Mouse (Mus musculus) yolk sac, embryonic 10.5 days (tissue): ENCODE measurements around the gene Anxa7.

Experiments used
- DNase-seq: peaks from one replicate; pipeline ENCODE4 v3.0.0-alpha.2; 2017; ENCODE audit warnings: low spot score

Anxa7 gene

DNA sequence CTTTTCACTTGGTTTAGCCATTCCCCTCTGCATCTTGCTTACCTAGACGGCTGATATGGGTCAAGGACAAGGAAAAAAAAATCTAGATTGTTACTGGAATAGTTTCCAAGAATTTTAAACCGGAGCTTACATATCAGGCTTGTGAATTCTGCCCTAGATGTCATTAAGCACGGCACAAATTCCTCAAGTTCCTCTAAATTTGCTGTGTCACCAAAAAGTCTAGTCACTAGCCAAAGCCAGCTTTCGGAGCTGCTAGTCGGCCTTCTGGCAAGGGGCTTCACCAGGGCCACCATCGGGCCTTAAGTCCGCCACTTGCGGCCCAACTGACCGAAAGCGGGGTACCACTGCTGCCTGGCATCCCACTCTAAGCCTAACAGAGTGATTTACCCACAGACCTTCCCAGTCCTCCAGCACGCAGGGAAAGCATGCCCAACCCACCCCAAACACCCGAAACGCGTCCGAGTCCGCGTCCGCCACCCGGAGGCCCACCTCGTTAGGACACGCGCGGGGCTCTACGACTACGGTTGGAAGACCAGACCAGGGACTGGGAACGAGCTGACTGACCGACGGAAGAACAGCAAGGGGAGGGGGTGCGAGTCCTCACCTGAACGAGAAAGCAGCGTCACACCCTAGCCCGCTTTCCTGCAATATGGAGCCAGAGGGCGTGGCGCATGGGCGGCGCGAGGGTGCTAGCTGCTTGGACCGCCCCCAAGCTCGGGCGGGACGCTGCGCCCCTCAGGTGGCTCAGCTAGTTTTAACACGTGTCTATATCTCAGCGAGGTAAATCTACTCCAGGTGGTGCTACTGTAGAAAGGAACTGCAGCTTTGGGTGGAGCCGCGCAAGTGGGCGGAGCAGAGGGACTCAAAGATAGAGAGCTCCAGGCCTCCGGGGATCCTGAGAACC is at the start of gene Anxa7:
TSS of gene Anxa7 (minus strand) at position 843 of the 904 bp plus-strand sequence.
- peak; percentile 91 for DNase-seq

DNA sequence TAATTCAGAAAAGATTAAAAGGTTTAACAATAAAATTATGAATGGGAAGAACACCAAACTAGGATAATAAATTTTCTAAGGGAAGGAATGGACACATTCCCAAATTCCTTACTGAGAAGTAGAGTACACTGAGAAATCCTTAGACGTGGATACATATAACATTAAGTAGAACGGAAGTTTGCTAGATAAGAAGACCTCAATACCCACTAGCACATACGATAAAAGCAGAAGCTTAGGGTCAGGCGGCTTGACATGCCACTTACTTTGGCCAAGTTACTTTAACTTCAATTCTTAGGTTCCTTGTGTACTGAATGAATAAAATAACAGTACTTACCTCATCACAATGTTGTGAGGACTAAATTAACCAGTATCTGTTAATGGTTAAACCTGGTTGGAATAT is 49.7 kb upstream of the Anxa7 start:
- no peak for DNase-seq

DNA sequence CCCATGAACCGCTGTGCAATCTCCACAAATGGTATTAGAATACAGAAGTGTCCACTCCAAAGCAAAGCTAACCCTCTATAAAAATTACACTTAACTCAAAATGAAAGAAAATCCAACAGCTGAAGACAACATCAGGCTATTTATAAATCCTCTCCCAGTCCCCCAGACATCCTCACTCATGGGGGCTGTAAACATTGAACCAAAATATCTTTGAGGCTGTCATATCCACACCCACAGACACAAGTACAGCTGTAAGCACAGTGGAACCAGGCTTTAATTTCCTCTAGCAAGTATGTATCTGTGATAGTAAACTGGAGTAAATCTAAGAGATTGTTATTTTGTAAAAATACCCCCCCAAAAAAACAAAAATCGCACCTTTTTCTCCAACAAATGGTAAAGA is 40.2 kb upstream of the Anxa7 start:
- DNase-seq, result no peak

DNA sequence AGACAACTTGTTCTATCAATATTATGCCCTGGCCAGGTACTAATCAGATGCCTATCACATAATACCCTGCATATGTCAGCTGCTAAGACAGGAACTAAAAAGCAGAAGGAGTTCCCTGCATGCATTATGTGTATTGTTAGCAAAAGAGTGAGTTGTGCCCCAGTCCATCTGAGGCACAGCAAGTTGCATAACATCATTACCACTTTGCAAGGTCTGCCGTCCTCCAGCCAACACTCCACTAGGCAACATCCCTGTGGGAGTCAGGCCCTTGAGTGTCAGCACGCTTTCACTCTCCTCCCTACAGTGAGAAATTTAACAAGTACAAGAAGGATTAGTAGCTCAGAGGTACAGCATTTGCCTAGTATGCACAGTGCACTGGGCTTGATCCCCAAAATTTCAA is 28.5 kb upstream of the Anxa7 start:
- DNase-seq, result no peak

DNA sequence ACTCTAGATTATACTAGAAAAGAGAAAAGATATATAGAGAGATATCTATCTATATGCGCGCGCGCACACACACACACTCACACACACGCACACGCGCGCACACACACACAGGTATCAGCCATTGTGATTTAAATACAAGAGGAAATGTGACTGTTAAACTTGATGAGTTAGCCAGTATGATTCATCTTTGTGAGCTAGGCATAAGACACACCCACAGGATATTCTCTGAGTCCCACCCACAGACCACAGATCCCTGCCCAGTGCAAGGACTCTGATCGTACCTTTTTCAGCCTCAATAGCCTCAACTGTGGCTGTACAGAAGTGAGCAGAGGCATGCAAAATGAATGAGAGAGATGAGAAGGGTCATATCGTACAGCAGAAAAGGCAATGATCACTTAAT is 23.0 kb upstream of the Anxa7 start:
- no peak for DNase-seq

DNA sequence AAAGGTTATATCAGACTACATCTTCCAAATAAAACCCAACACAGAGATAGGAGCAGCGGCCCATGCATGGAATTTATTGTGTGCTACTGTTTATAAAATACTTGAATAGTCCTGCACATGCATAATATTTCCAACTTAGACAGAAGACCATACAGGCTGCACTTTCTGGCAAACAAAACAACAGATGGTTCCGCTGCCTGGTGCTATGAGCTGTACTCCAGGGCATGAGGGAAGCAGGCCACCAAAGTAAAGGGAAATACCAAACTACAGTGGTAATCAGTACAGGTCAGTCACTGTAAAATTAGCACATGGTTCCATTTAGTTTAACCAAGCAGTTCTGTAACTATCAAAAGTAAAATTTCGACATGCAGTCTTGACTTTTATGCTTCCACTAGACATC is 20.0 kb upstream of the Anxa7 start:
- DNase-seq, result no peak

DNA sequence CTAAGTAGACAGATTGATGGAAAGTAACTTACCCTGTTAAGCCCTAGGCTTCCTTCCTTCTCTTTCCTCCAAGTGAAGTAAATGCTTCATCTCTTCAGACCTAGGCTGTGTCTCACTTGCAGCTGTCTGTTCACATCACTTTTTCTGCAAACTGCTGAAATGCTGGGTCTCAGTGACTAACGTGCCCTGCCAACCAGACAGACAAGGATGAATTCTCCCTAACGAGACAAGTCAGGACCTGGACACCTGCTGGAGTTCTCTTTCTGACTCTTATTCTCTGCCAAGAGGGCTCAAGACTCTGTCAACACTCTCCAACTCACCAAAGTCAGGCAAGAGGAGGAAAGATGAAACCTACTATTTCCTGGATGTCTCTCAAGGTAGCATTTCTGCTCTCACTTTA is 16.7 kb upstream of the Anxa7 start, which contains the start of gene Mss51:
TSS of gene Mss51 (minus strand) at position 299 of the 400 bp plus-strand sequence.
- no peak for DNase-seq

DNA sequence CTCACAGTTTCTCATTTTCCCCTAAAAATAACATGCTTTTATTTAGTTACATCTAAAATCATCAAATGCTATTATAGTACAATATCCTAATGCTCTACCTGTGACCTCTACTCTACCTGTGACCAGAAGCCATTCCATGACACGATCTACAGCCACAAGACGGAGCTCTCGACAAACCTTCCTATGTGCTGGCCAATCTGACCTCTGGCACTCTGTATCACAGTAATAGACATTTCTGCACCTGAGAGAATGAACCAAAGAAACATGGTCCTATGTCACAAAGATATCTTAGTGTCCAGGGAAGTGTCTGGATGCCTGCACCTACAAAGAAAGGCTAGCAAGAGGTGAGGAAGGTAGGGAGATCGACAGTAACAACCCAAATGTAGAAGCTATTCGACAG is 6.1 kb upstream of the Anxa7 start:
- no peak for DNase-seq

DNA sequence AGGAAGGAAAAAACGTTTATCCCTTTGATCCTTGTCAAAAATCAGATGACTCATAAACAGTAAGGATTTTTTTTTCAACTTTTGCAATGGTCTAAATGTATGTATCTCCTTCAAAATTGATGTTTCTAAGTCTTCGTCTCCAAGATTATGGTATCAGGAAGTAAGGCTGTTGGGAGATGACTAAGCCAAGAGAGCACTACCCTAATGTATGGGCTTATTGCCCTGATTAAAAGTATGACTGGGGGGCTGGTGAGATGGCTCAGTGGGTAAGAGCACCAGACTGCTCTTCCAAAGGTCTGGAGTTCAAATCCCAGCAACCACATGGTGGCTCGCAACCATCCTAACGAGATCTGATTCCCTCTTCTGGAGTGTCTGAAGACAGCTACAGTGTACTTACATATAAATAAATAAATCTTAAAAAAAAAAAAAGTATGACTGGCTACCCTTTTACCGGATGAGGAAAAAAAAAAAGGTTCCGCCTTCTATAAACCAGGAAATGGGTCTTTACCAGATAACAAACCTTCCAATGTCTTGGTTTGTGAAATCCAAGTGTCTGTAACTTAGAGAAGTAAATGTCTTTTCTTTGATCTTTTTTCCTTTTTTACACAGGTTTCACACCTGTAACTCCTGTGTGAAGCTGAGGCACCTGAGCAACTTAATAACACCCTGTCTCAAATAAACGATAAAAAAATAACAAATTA is 2.3 kb upstream of the Anxa7 start:
- DNase-seq, result no peak

DNA sequence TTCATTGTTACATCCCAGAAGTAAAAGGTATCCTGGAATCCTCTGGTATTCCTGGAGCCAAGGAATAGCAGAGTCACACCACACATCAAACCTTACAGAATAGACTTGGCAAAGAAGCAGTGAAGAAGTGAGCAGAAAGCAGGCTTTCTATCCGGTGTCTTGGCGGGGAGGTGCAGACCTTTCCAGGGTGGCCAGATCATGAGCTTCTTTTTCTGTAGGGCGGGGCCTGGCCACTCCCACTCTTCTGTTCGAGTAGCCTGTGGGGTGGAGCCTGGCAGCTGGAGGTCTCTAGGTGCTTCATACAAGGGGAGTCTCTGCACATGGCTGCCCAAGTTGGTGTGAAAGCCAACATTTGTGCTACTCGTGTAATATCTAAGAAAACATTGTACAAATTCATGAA is 1.3 kb upstream of the Anxa7 start:
- DNase-seq, result peak; percentile 44

DNA sequence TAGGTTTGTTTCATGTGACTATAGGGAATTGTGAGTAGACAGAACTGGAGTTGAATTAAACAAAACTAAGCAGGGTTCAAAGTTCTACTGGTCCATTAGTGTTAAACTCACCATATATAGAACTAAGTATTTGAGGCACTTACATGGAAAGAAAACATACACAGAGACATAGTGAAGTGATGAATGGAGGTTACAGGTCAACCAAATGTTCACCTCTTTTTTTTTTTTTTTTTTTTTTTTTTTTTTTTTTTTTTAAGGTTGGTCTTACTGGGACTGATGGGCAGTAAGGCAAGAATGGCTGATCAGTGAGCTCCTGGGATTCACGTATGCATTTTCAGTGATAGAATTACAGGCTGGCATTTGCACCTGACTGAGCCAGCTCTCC is 254 bp upstream of the Anxa7 start:
- DNase-seq, result no peak

DNA sequence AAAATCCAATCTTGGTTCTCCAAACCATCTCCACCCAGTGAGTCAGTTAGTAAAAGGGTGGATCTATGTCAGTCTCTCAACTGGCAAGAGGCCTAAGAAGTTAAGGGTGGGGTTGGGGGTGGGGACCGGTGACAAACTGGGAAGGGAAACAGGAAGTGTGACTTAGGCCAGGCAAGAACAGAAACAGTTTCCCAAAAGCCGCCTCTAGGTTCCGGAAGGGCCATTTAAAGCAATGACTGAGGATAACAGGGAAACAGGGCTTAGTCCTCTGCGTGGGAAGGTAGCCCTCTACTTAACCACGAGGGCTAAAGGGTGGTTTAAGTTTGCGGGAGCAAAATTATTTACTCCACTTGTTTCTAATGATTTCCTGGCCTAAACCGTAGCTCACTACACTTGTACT is 1.1 kb downstream of the Anxa7 start:
- peak; percentile 79 for DNase-seq

DNA sequence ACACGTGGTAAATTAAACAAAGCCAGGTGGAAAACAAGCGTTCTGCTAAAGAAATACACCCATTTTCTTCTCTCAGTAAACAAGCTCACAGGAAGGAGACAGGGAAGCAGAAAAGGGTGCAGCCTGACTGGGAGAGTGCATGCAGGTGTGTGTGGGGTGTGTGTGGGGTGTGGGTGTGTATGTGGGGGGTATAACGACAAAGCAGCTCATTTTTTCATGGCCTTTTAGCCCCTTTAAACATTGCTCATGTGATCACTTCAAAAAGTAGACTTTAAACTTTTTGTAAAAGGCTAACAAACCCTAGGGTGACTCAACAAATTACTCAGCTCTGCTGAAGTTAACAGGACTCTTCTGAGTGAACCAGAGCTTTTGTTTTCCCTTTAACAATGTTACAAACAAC is 1.5 kb downstream of the Anxa7 start:
- DNase-seq, result no peak

DNA sequence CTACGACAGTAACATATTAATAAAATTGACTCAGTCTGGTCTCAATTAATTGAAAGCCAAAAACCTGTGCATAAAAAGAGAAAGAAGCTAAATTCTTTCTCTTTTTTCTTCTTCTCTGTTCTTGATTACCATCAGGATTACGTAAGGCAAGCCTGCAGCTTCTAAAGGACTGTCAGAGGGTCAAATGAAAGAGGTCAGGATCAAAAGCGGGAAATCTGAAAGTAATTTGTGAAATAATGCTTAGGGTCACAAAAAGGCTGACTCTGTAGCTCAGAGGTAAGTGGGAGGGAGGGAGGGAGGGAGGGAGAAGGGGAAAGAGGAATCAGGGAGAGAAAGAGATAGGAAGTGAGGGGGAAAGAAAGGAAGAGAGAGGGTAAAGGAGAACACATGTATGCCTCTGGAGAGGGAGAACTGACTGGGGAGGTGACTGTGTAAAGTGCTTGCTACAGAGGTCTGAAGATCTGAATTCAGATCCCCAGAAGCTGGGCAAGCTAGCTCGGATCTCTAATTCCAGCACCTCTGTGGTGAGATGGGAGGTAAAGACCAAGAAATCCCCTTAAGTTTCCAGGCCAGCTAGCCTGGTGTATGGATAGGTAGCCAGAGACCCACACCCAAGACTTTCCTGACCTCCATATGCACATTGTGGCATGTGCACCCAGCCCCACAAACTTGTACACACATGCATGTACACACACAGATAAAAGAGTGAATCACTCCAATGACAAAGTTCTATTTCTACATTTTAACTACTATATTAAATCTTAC is 2.5 kb downstream of the Anxa7 start:
- DNase-seq, result peak; percentile 5

DNA sequence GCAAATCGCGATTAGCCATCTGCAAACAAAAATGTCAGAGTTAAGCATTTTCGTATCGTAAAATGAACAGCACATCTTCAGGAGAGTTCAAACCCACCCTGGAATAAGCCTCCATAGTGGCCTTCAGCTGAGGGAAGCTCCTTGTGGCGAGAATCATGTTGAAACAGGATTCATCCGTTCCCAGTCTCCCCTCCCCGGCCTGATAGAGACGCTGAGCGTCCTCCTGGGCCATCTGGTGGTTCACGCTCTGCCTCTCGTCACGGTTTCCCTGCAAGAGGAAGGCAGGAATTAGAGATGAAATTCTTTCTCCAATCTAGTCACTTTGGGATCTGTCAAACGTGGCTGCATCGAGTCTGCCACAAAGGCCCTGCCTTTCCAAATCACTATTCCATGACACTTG is 19.7 kb downstream of the Anxa7 start:
- DNase-seq, result no peak

DNA sequence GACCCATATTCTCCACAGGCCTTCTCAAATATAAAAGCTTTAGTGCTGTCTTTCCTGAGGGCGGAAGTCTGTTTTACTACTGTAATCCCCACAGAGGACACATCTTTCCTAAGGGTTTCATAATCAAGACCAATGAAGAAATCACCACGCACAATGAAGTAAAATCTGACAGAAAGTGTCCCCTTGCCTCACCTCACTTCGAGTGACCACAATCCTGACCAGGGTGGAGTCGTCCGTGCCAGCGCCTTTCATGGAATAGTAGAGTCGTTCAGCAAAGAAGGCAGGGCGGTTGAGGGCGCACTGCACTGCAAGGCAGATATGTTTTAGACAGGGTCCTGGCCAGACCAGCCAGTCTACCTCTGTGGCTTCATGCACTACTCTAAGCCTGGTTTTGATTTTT is 21.6 kb downstream of the Anxa7 start:
- DNase-seq, result no peak

DNA sequence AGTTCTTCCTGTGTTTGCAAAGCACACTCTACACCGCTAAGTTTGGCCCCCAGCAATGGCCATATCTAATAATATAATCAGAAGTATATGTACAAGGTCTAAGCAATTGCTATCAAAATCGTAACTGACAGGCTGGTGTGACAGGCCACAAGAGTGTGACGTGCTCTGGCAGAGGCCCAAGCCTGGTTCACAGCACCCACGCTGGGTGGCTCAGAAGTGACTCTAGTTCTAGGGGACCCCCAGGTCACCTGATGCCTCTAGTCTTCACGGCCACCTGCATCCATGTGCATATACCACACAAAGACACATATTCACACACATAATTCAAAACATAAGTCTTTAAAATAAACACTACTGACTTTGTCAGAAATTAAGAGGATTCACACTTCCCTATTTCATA is 27.0 kb downstream of the Anxa7 start:
- DNase-seq, result no peak

DNA sequence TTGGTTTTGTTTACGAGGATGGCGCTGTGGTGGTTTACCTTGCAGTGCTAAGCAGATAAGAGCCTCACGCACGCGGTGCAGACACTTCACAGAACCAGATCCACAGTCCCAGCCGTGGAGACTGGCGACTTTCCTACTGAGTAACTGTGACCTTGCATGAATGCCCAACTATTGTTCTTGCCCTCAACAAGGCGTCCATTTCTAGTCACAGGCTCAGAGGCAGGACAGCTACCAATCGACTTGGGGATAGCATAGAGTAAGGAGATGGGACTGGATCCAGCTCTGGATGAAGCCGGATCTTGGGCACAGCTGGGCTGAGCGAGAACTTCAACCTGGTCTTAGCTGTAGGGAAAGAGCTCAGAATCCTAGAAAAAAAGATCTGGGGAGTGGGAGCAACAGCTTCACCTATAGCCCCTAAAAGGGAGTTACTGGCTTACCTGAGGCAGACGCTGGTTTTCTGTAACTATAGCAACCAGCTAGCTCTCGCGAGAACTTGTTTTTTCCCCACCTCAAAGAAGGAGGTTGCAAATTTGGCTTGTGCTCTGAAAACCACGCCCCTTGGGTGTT is 28.1 kb downstream of the Anxa7 start, which contains the start of gene Cfap70:
TSS of gene Cfap70 (minus strand) at position 462 of the 567 bp plus-strand sequence.
- peak; percentile 68 for DNase-seq

DNA sequence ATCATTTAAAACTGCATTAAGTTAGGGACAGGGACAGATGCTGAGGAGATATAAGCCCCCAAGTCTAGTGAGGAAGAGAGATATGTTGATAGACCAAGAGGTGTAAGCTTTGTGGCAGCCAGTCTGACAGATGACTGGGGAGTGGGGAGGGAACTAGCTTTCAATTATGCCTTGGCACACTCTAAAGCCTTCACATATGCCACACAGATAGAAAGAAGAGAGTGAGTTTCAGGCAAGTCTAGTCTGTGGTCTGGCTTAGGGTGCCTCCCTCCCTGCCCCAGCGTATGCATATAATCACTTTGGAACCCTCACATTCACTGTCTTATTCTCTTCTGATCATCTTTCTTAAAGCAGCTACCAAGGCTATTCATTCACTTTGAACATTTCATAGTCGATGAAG is 28.6 kb downstream of the Anxa7 start:
- DNase-seq, result no peak

DNA sequence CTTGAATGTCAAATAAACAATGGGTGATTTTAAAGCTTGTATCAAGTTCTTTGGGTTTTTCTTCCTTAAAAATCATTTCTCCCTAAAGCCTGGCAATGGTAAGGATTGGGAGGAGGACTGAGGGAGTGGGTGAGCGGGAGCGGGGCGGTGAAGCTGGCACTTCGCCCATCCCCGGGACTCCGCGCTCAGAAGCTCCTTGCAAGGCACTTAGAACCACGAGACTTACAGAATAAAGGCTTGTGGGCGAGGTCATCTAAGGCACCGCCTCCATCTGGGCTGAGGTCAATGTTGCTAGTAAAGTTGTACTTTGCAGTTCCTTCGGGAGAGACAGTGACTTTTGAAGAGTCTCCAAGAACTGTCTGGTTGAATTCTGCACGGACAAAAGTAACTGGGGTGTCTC is 32.7 kb downstream of the Anxa7 start:
- no peak for DNase-seq

DNA sequence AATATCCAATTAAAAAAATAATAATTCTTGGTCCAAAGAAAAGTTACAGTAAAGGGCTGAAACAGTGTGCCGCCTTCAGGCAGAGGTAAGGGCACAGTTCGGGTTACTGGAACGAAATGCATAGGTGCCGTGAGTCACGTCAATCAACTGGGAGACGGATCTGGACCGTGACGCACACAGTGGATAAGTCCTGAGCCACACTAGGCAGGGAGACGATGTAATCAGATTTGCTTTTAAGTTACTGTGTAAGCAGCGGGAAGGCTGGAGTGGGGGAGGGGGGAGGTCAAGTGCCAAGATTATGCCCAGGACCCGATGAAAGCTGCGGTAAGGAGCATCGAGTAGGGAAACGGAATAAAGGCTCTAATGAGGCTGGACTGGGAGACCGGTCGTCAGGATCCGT is 37.7 kb downstream of the Anxa7 start:
- DNase-seq, result no peak

DNA sequence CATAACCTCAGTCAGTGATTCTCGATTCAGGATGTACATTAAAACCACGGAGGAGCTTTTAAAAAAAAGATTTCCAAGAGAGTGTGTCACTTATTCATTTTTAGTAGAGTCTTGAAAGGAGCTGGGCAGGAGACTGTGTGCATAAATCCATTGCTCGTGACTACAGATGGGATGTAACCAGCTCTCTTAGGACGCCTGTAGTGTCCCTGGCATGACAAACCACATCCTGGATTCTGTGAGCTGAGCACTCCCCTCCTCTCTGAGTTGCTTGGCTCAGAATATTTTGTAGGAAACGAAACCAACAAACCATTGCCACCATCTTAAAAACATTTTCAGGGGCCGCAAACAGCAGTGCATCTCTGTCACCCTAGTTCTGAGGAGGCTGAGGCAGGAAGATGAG is 43.0 kb downstream of the Anxa7 start:
- DNase-seq, result no peak
